Mouse (Mus musculus): Measurements from ENCODE around the gene Dnaaf1.

DNA sequence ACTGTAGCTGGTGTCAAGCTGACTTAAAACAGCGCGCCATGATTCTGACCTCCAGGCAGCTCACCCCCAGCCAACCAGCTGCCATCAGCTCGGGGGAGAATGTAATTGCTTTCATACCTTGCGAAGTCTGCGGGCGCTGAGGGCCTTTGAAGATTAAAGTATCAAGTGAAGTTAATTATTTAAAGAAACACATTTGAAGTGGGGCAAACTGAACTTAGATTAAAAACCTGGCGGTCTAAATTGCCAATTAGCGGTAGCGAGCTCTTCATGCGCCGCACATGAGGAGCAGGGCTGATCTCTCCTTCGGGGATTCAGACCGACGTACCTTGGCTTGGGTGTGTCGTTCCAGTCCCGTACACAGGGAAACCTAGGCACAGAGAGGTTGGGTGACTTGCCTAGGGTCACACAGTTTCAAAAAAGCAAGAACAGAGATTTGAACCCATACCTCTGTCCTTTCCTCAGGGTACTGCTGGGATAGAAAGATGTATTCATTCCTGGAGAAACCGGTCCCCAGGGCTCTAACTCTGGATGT, 69.5 kb downstream of the Dnaaf1 start:
- TF ChIP-seq POLR2A (IDR thresholded peaks at IDR 0.05; ENCODE audit: borderline replicate concordance, control insufficient read depth, low read depth, low read length) (no peak), CTCF (IDR thresholded peaks at IDR 0.05; ENCODE audit: control insufficient read depth, insufficient read depth, low read length) (no peak)

Measured in bone marrow, adult 2 months (tissue).